Mouse (Mus musculus): ENCODE data around the gene Lif.
A peak's percentile ranks its signal among the peaks of the same experiment; 100 is the strongest.

Gene Lif

DNA sequence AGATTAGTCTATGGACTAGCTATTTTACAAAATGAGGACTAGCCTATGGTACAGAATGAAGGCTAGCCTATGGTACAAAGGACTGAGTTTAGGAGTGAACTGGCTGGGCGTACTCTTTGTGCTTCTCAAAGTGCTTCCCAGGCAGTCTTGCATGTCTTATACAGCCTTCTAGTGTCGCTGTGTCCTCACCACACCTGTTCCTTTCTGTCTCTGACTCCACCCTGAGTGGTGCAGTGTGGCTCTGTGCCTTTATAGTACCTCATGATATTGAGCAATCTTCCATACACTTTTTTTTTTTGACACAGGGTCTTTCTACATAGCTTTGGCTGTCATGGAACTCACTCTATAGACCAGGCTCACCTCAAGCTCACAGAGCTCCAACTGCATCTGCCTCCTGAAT lies 25.9 kb upstream of the Lif start:
- no peak for DNase-seq (ENCODE audit: low spot score)

DNA sequence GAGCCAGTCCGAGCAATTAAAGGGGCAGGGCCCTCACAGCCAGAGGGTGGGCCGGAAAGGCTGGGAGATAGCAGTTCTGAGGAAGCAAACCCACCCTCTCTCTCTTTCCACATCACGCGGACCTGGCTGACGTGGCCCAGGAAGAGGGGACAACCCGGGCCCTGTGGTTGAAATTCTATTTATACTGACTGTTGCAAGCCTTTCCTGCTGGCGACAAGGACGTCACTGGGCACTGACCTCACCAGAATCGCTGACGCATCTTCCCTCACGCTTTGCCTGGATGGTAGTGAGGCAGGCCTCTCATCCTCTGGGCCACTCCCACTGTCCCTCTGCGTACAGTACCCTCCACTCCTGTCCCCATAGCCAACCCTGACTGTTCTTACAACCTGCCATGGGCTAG lies 24.7 kb upstream of the Lif start:
- DNase-seq (ENCODE audit: low spot score) = no peak

DNA sequence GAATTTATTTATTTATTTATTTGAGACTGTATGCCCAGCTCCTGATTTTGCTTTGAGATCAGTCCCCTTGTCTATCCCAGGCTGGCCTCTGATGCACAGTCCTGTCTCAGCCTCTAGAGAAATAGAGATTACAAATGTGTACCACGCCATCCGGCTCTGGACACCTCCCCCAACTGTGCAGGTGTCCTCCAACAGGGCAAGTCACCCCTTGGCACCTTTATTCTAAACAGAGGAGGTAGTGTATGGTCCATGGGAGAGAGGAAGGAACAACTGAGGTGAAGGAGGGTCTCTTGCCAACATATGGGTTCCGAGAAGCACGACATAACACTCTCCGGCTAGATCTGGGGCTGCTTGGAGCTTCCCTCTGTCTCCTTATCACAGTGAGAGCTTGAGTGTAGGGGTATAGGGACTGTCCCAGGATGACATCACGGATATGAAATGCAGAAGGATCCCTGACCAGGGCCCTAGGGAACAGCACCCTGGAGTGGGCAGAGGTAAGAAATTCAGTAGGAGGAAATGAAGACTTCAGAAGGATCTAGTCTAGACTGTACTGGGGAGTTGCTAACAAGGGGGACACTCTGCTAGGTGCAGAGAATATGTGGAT lies 22.2 kb upstream of the Lif start:
- DNase-seq (ENCODE audit: low spot score) = no peak

DNA sequence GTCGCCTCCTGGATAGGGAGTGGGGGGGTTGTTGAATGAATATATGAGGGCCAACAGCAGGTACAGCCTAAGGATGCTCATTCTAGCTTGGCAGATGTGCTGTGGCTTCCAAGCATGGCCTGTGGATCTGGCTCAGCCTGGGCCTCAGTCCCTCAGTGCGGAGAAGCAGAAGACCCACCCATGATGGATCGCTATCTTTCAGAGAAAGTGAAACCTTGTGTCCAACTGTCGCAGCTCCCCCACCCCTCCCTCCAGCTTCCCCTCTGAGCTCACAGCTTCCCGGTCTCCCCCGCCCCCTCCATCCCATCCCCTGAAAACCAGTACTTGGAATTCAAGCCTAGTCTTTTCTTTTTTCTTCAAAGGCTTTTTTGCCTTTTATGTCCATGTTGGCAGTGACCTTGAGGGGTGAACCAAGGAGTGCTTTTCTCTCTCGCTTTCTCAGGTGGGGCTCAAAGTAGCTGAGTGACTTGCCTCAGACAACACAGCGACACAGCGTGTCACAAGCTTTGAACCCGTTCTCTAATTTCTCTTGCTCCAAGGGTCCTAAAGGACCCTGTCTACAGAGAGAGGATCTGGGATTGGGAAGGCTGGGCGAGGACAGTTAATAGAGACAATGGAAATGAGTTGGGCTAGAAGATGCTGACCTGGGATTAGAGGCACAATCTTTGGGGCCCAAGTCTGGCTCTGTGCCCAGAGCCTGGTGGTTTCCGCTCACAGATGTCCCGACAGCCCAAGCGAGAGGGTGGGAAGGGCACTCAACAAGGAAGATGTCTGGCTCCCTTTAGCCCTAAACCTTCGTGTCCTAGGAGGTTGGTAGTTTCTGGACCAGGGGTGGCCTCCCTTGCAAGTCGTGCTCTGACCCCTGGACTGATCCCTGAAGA lies 21.5 kb upstream of the Lif start, which contains the start of gene Osm:
Osm (plus strand) TSS at position 756 of the 881 bp plus-strand sequence.
- no peak for DNase-seq (ENCODE audit: low spot score)

DNA sequence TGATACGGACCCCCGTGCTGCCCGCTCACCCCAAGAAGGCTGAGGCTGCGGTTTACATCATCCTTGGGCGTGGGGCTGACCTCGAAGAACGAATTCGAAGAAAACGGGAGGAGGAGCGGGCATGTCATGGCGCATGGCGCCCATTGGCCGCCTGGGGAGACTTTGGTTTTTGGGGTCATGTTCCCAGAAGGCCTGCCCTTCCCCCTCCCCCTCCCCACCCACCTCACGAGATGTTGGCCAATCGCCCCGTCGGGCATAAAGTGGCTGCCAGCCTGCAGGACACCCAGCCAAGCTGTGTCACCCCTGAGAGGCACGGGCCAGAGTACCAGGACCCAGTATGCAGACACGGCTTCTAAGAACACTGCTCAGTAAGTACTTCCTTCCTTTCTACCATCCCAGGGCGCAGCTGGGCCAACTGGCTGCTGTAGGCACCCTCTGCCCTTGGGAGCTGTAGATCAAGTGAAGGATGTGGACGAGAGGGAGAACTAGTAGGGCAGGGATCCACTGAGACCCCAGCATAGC lies 20.8 kb upstream of the Lif start:
- DNase-seq (ENCODE audit: low spot score) = no peak

DNA sequence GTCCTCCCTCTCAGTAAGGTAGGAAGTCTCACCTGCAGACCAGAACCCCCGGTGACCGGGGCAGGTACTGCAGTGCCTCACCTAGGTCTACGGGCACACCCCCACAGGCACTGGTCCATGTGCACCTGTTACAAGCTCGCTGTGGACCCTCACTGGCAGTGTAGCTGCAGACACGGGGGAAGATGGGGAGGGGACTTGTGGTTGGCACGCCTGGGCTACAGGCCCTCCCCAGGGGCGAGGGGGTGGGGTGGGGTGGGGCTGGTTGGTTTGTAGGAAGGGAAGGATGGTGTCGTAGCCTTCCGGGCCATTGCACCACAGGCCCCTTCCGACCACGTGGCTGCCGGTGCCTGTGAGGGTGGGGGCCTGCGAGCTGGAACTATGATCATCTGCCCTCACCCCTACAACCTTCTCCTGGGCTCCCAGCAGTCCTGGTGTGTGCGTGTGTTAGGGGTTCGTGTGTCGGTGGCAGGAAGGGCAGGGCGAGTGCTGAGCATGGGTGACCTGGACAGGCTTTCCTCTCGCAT lies 19.9 kb upstream of the Lif start:
- no peak for DNase-seq (ENCODE audit: low spot score)

DNA sequence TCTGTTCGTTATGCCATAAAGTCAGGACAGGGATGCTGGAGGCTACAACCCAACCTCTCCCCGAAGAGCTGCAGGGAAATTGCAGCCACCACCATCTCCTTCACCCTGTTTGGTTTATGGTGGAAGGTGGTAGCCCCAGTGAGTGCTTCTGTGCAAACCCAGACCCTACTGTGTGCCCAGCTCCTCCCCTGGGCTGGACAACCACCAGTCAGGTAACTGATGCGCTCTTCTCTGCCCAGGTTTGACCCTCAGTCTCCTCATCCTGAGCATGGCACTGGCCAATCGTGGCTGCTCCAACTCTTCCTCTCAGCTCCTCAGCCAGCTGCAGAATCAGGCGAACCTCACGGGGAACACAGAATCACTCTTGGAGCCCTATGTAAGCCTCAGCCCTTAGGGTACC lies 19.2 kb upstream of the Lif start:
- no peak for DNase-seq (ENCODE audit: low spot score)

DNA sequence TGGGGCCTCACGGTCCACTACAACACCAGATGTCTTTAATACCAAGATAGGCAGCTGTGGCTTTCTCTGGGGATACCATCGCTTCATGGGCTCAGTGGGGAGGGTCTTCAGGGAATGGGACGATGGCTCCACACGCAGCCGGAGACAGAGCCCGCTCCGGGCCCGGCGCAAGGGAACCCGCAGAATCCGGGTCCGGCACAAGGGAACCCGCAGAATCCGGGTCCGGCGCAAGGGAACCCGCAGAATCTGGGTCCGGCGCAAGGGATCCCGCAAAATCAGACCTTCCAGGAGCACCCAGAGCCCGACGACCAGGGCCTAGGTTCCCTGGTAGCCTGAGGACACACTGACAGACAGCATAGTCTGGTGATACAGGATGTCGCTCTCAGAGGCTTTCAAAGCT lies 17.7 kb upstream of the Lif start:
- no peak for DNase-seq (ENCODE audit: low spot score)

DNA sequence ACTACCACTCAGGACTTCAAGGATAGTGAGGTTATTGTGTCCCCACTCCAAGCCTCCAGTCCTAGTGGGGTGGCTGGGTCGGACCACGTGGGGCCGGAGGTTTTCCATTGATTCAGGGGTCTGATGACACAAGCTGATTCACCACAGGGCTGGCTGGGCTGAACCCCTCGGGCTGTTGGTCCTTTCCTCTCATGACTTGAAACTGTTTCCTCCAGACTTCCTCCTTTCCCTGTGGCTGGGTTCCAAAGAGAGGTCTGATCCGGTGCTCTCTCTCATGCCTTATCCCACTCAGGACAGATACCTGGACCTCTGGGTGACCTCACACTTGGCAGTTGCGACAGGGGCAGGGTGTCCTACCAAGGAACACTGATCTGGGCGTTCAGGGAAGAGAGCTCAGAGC lies 17.2 kb upstream of the Lif start:
- no peak for DNase-seq (ENCODE audit: low spot score)

DNA sequence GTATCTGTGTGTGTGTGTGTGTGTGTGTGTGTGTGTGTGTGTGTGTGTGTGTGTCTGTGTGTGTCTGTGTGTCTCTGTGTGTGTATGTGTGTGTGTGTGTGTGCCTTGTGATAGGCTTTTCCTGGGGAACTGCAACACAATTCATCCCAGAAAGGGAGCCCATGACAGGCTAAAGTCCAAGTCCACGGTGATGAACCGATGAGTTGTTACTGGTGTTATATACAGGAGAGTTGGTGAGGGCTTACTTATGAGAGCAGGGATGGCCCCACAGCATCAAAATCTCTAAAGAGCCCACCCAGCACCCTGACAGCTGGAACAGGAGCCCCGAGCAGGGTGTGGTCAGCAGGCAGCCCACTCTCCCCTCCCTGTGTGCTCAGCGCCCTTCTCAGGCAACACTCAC lies 16.2 kb upstream of the Lif start:
- no peak for DNase-seq (ENCODE audit: low spot score)

DNA sequence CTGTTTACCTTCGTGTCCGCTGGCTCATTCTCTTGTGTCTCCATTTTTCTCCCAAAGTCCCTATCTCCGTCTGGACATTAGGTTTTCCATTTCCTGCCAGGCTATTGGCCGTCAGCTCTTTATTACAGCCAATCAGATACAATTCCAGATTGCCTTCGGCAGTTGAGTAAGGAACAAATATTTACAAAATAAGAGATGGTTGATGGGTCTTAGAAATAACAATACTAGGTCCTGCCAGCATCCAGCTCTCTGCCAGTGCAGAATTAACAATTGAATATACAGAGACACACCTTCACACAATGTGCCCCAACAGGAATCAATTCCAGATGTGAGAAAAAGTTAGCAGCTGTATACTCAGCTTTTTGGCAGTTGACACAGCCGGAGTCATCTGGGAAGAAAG lies 11.2 kb upstream of the Lif start:
- no peak for DNase-seq (ENCODE audit: low spot score)

DNA sequence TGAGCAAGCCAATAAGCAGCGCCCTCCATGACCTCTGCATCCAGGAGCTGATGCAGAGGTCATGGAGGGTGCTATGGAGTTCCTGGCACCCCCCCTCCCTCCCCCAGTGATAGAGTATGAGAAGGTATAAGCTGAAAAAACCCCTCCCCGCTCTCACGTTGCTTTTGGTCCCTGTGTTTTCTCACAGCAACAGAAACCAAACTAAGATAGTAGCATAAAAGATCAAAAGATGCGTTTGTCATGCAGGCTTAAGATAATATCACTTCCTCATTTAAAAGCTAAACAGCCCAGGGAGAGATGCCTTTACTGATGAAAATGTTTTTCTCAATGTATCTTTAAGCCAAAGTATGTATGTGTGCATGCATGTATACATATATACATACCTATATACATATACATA lies 10.7 kb upstream of the Lif start:
- no peak for DNase-seq (ENCODE audit: low spot score)

DNA sequence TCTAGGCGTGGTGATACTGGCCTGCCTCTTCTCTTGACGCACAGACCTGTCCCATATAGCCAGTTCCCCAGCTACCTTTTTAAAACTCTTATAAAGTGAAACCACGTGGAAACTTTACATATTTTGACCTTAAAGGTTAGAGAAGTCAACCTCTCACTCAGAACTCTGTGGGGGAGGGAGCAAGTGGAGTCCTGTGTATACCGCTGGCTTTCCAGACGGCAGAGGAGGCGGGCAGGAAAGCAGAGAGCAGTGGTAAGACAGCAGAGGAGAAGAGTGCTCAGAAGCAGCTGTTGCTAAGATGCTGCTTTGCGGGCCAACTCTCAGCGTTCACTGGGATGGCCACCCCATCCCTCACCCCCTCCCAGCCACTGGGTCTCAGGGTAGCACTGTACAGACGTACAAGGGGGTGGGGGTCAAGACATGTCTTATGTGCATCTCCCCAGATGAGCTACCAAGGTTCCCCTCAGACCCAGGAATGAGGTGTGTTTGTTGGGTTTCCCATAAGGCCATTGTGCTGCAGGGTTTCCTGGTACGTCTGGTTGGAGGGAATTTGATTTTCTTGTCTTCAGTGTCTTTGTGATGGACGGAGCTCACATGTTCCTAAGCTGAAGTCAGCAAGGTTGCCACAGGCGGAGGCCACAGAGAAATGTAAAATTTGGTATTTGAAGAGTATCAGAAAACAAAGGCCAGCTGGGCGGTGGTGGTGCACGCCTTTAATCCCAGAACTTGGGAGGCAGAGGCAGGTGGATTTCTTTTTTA lies 10.0 kb upstream of the Lif start:
- no peak for DNase-seq (ENCODE audit: low spot score)

DNA sequence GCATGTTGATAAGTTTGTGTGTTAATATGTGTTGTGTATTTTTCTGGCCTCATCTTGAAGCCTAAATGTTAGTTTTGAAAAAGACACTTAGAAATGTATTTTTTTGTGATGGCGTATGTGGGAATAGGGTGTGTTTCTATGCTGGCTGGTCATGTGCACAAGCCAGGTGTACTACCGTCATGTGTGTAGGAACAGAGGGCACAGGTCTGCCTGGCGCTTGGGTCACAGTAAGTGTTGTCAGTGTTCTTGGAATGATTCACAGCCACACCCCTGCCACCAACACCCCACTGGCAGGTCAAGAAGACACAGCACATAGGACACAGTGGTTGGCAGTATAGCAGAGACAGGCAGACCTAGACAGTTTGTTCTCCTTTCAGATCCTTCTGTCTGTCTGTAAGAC lies 8.2 kb upstream of the Lif start:
- DNase-seq (ENCODE audit: low spot score) = no peak

DNA sequence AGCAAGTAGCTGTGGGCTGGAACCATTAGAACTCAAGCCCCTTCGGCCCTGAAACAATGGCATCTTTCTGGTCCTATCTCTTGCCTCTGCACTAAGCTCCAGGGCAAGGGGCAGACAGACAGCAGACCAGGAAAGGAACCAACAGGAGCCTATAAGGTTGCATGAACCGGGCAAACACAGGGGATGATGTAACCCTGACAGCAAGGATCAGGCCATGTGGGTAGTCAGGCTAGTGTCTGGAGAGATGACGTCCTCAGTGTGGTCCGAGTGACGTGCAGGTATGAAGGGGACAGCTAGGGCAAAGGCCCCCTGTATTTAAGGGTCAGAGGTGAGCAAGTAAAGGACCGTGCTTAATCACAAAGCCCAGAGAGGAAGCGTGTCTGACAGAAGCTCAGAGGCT lies 7.1 kb upstream of the Lif start:
- no peak for DNase-seq (ENCODE audit: low spot score)

DNA sequence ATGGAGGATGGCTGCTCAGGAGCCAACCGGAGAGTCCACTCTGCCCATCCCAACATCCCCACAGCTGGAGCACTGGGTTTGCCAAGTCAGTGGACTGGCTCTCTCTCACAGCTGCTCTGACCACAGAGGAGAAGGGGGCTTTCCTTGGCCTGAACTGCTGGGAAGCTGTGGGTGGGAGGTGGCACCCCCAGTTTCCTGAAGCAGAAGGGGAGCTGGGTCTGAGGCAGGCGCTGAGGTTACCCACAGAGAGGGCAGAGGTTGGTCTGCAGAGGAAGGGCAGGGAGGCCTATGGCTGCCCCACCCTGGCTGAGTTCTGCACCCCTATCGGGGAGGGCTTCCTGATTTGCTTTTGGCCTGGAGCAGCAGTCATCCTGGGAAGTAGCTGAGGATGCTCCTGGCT lies 6.0 kb upstream of the Lif start:
- DNase-seq (ENCODE audit: low spot score) = no peak

DNA sequence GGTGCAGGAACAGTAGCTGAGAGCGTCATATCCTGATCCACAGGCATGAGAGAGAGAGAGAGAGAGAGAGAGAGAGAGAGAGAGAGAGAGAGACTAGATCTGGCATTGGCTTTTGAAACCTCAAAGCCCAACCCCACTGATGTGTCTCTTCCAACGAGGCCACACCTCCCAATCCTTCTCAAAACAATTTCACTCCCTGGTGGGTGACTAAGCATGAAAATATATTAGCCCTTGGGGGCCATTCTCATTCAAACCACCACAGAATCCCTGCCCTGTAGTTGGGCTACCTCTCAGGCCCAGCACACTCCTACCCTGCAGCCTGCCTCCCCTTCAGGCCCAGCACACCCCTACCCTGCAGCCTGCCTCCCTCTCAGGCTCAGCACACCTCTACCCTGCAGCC lies 4.5 kb upstream of the Lif start:
- no peak for DNase-seq (ENCODE audit: low spot score)

DNA sequence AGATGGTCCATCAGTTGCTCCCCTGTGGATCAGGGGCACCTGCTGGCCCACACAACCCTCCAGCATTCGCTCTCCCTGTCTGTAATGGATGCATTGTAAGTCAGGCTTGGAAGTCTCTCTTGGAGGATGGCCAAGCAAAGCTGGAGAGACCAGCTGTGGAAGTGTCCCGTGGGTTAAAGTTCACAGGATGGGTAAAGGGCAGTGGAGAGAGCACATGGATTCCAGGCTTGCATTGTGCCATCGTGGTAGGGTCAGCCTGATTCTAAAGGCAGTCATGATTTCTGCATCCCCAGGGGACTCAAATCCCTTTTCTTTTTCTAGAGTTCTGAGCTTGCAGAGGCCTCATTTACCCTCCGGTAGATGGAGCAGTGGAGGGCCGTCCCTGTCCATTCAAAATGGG lies 399 bp downstream of the Lif start:
- DNase-seq (ENCODE audit: low spot score) = no peak

DNA sequence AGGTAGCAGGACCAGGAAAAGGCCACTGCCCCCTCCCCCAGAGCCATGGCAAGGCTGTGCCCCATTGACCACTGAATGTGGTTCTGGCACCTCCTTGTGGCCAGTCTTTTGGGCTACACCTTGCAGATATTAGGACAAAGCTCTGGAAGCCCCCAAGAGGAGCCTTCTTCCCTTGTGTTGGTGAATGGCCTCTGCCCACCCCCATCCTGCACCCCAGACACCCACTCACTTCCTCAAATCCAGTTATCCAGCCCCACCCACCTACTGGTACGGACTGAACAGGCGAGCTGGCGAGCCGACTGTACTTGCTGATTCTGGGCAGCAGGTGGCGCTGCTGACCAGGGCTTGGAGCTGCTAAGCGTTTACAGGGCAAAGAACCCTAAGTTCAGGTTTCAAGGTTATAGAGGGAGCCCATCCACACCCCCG lies 1.3 kb downstream of the Lif start:
- DNase-seq (ENCODE audit: low spot score) = peak; percentile 56

DNA sequence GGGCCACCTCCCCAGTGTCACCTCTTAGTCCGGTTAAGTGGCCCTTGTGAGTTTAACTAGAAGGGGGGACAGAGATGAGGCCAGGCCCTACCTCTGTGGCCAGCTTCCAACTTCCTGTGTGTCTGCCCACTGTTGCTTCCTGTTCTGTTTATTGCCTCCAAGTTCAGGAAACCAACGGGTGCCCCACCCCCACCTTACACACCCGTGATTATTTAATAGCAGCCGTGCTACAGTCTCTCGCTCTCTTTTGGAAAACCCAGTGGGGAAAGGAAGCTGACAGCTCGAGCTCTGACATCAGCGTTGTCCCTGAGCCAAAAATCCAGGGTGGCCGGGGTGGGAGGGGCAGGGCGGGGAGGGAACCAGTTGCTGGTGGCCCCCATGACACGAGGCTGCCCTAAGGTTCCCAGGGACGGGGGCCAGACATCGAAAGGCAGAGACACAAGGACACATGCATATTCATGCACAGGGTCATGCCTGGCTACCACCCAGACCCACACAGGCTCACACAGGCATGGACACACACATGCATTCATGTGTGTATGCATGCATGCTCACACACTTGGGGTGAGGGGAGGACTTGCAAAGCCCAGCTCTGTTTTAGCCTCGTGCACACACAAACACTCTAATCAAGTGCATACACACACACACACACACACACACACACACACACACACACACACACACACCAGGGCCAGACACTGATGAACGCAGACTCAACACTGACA lies 3.3 kb downstream of the Lif start:
- no peak for DNase-seq (ENCODE audit: low spot score)

DNA sequence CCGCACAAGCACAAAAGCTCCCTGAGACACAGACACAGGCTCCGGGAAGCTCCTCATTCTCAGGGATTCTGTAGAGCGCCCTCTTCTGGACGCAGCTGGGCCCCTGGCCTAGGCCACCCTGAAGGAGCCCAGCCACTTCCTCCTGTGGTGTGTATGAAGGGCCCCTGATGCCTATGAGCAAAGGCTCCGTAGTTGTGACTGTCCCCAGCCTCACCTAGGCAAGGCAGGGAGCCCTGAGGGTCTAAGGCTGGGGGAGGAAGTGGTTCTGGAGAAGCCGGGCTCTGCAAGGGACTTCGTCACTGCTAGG lies 3.8 kb downstream of the Lif start:
- DNase-seq (ENCODE audit: low spot score) = no peak

DNA sequence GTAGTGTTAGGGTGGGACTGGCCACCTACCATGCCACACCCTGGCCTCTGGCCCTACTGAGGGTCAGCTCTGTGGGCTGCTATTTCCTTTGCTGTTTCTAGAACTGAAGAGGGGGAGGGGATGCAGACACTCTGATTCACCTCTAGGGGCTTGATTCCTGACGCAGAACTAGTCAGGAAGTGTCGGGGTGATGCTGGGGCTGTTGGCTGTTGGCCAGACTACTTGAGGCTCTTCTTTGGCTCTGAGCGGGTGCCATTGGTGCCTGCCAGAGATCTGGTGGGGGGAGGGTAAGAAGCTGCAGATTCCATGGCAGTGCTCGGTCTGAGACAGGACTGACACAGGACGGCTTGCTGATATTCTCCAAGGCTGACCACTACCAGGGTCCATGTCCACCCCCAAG lies 4.6 kb downstream of the Lif start:
- DNase-seq (ENCODE audit: low spot score) = no peak
